Mouse (Mus musculus) intestine, postnatal 0 days (tissue): ENCODE data around the gene Ttll5. TPM values are rescaled to one million over a fixed set of nuclear protein-coding genes. Genes with fewer than 3 reads are reported as not detected.

ENCODE experiments used
- ATAC-seq: fragments of 200-750 bp; cut with Nextera tagmentation; 2 replicates; pipeline ENCODE4 v1.8.0; 2017; ENCODE audit warnings: mild to moderate bottlenecking, moderate TSS enrichment, moderate library complexity
- H3K27ac ChIP-seq: fragments of 300-500 bp; sonication (generic); 2 replicates; pipeline ENCODE4 v1.5.1; 2014; ENCODE audit warnings: mild to moderate bottlenecking, low read depth, low read length, moderate library complexity
- H3K27me3 ChIP-seq: fragments of 300-500 bp; sonication (generic); replicated peaks from 2 replicates; pipeline ENCODE4 v1.6.1; 2014; ENCODE audit warnings: low read length, mixed read lengths; ENCODE audit not compliant: control insufficient read depth, insufficient read depth
- H3K36me3 ChIP-seq: fragments of 300-500 bp; sonication (generic); 2 replicates; pipeline ENCODE4 v1.6.1; 2014; ENCODE audit warnings: mild to moderate bottlenecking, moderate library complexity; ENCODE audit not compliant: control insufficient read depth, insufficient read depth
- H3K4me1 ChIP-seq: fragments of 300-500 bp; sonication (generic); replicated peaks from 2 replicates; pipeline ENCODE4 v1.6.1; 2014; ENCODE audit warnings: antibody characterized with exemption, low read length, mixed read lengths; ENCODE audit not compliant: control insufficient read depth, insufficient read depth
- H3K4me2 ChIP-seq: fragments of 300-500 bp; sonication (generic); replicated peaks from 2 replicates; pipeline ENCODE4 v1.6.1; 2014; ENCODE audit warnings: low read depth, mild to moderate bottlenecking, moderate library complexity
- H3K4me3 ChIP-seq: fragments of 300-500 bp; sonication (generic); 2 replicates; pipeline ENCODE4 v1.5.1; 2014; ENCODE audit warnings: low read depth, low read length
- H3K9ac ChIP-seq: fragments of 300-500 bp; sonication (generic); 2 replicates; pipeline ENCODE4 v1.6.1; 2014; ENCODE audit warnings: mild to moderate bottlenecking, low read depth, low read length
- H3K9me3 ChIP-seq: fragments of 300-500 bp; sonication (generic); 2 replicates; pipeline ENCODE4 v1.6.1; 2016; ENCODE audit warnings: mixed run types; ENCODE audit not compliant: control insufficient read depth
- CTCF ChIP-seq: sonication (generic); IDR thresholded peaks from 2 replicates; pipeline ENCODE4 v1.5.1; 2016; ENCODE audit warnings: low read depth, mild to moderate bottlenecking, control low read depth, antibody characterized with exemption, moderate library complexity
- WGBS: fragments of 180-500 bp; shearing (Covaris S2); extraction: QIAGEN DNeasy Blood & Tissue Kit; methylation state at CpG from one replicate; pipeline ENCODE4 v1.1.7; 2014; 5-methylcytosine and 5-hydroxymethylcytosine counted together
- polyA plus RNA-seq: library from polyadenylated mRNA; unstranded; fragments of >200 nt; fragmentation: Nextera tagmentation; extraction: Ambion mirVana; gene quantifications from 2 replicates; pipeline ENCODE4 v1.2.1, GENCODE M21; 2015

Gene Ttll5
- polyA plus RNA-seq, 1 experiment from 2014 or later = 3.3 TPM

DNA sequence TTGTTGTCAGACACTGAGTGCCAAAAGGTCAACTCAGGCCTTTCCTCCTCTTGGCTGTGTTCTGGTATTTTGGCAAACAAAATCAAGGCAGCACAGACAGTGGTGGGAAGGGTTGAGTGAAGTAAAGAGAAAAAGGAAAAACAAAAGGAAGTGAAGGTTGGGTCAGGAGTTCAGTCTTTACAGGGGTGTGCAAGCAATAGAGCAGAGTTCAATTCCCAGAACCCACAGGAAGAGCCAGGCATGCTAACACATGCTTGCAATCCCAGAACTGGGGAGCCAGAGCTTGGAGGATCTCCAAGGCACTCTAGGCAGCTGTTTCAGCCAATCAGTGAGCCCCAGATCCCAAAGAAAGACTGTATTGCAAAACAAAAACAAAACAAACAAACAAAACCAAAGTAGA, 240.3 kb downstream of the Ttll5 start:
- no peaks in the 10 kb centered on the region for H3K27me3 ChIP-seq
- no peak overlapping the region for H3K9ac ChIP-seq
- peaks cover 3% of the 10 kb centered on the region; the same call in 1 of the 2 replicates for H3K36me3 ChIP-seq
- no peak for ATAC-seq
- no peak overlapping the region for H3K27ac ChIP-seq
- no peaks in the 10 kb centered on the region for H3K9me3 ChIP-seq
- H3K4me1 ChIP-seq = no peaks in the 10 kb centered on the region
- no peak for TF ChIP-seq CTCF
- H3K4me3 ChIP-seq = no peak overlapping the region
- H3K4me2 ChIP-seq = no peak overlapping the region

DNA sequence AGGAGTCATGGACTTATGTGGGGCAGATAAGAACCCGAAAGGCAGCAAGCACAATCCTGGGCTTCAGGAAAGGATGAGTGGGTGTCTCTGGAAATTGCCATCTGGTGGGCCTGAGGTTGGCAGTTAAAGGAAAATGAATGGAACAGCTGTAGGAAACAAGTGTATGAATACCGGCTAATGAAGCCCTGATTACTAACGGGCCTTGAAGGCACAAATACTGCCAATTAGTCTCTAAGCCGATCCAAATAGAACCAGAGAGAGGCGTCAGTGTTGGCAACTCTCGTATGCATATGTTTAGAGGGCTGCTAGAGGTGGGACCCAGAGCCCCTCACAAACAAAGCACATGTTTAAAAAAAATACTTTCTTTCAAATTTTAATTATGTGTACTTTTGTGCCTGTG, 247.0 kb downstream of the Ttll5 start:
- no peak overlapping the region for H3K9ac ChIP-seq

DNA sequence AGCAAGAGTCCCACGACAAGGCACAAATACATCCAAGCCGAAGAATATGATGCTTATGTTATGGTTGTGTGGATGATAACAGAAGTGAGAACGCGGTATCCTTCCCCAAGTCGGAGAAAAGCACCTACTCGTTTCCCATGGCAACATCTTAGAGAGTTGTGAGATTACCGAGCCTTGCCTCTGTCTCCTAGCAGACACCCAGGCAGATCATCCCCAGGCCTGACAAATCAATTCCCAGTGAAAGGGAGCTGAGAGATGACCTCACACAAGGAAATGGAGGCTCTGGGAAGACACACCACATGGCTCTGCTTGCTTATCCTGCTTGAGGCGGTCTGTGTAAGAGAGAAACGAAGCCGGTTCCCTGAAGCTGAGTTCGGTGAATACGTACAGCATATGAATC, 250.2 kb downstream of the Ttll5 start:
- H3K27me3 ChIP-seq = 0 out of 2 replicates have a peak, but pooled peaks cover 7% of the 10 kb centered on the region
- no peaks in the 10 kb centered on the region for H3K9me3 ChIP-seq
- H3K27ac ChIP-seq = no peak overlapping the region
- no peaks in the 10 kb centered on the region for H3K36me3 ChIP-seq
- 81% methylated on average over 12 of the region's 12 CpGs for WGBS
- no peaks in the 10 kb centered on the region for H3K4me1 ChIP-seq
- no peak overlapping the region for H3K9ac ChIP-seq
- no peak for TF ChIP-seq CTCF
- H3K4me3 ChIP-seq = no peak overlapping the region
- no peak overlapping the region for H3K4me2 ChIP-seq
- ATAC-seq = no peak

More for the DNA sequence above, 247.0 kb downstream of the Ttll5 start:
- WGBS = 89% methylated on average over 6 of the region's 6 CpGs
- H3K4me1 ChIP-seq = no peaks in the 10 kb centered on the region
- no peak overlapping the region for H3K4me3 ChIP-seq
- H3K9me3 ChIP-seq = no peaks in the 10 kb centered on the region
- no peak overlapping the region for H3K4me2 ChIP-seq
- peaks cover 3% of the 10 kb centered on the region; the same call in 1 of the 2 replicates for H3K36me3 ChIP-seq
- H3K27me3 ChIP-seq = no peaks in the 10 kb centered on the region
- no peak for ATAC-seq
- H3K27ac ChIP-seq = no peak overlapping the region
- TF ChIP-seq CTCF = no peak

DNA sequence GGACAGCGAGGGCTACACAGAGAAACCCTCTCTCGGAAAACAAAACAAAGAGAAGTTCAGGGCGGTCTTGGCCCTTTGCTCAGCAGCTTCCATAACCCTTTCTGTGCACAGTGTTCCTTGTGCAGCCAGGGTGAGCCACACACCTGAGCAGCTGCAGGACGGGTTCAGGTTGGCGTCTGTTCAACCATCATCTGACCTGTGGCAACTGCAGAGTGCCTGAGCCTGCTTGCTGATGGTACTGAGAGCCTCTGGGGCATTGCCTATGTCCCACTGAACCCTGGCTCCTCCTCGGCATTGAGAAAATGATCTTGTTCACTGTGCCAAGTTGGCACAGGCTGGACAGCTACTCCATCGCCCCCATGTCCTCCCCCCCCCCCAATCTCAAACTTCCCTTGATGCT, 250.9 kb downstream of the Ttll5 start:
- no peak overlapping the region for H3K9ac ChIP-seq
- no peak for TF ChIP-seq CTCF
- H3K9me3 ChIP-seq = no peaks in the 10 kb centered on the region
- 0 out of 2 replicates have a peak, but pooled peaks cover 7% of the 10 kb centered on the region for H3K27me3 ChIP-seq
- no peak overlapping the region for H3K27ac ChIP-seq
- no peak overlapping the region for H3K4me3 ChIP-seq
- no peaks in the 10 kb centered on the region for H3K4me1 ChIP-seq
- no peaks in the 10 kb centered on the region for H3K36me3 ChIP-seq
- ATAC-seq = no peak
- no peak overlapping the region for H3K4me2 ChIP-seq
- 83% methylated on average over 7 of the region's 7 CpGs for WGBS

DNA sequence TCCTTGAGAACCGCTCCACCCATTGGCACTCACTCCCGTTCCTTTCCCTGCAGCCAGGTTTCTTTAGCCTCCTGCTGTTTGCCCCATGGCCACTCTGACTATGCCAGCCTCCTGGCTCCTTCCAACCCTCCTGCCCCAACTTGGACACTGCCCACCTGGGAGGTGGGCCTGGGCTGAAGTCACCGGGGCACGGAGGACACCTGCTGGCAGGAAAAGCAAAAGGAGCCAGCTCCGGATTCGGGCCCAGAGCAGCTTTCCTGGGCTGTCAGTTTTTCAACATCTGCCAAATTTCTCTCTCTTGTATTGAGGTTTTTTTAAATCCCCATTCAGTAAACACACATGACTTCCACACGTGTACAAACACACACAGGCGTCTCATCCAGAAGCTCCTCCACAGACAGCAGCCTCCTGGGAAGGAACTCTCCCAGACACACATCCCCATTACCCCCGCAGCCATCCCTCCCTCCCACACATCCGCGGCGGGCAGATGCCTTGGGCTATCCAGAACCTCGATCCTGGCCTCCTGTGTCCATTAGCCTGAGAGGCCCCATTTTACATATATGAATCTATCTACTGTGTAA, 252.0 kb downstream of the Ttll5 start:
- Histone ChIP-seq H3K9me3 (no peaks in the 10 kb centered on the region), H3K4me1 (no peaks in the 10 kb centered on the region), H3K27ac (no peak overlapping the region; the same call in 1 of the 2 replicates), H3K4me3 (peak overlapping the region; percentile 49), H3K27me3 (0 out of 2 replicates have a peak, but pooled peaks cover 7% of the 10 kb centered on the region), H3K9ac (no peak overlapping the region), H3K36me3 (no peaks in the 10 kb centered on the region), H3K4me2 (peak overlapping the region; percentile 87)
- no peak for ATAC-seq
- TF ChIP-seq CTCF = peak; percentile 58
- WGBS = 15% methylated on average over 13 of the region's 13 CpGs

DNA sequence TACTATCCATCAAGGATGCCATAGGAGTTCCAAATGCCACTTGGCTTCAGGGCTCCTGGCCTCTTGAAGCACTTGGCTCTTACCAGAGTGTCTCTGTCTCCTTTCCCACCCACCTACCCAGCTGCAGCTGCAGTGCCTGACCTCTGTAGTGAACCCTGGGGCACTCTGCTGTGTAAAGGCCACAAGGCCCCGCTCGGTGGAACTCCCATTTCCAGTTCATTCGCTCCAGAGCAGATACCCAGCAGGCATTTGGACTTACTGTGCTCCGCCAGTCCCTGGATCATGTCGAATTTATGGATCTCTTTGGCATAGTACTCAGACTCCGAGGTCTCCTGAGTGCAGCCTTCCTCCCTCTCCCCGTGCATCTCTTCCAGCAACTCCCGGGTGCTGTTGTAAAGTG, 252.9 kb downstream of the Ttll5 start:
- Histone ChIP-seq H3K4me2 (peak overlapping the region; percentile 87), H3K9me3 (no peaks in the 10 kb centered on the region), H3K27ac (no peak overlapping the region; the same call in 1 of the 2 replicates), H3K9ac (no peak overlapping the region; the same call in 1 of the 2 replicates), H3K4me3 (peak overlapping the region; percentile 49), H3K27me3 (0 out of 2 replicates have a peak, but pooled peaks cover 7% of the 10 kb centered on the region), H3K36me3 (no peaks in the 10 kb centered on the region), H3K4me1 (no peaks in the 10 kb centered on the region)
- no peak for ATAC-seq
- WGBS = 43% methylated on average over 8 of the region's 8 CpGs
- TF ChIP-seq CTCF = no peak
